Mouse (Mus musculus) MEL (cell line): ENCODE results near the gene Mif.

Experiments
- CTCF ChIP-seq, 3 experiments: IDR thresholded peaks in 2 of 3; conservative IDR thresholded peaks in 1 of 3; 2 replicates each; pipeline ENCODE4 v1.5.1; 2011 to 2012; ENCODE audit warnings: low read length in 3 of 3, low read depth in 2 of 3, mild to moderate bottlenecking in 2 of 3, improper control_type of control experiment in 1 of 3, inconsistent platforms in 1 of 3, mixed read lengths in 1 of 3, moderate library complexity in 1 of 3; ENCODE audit not compliant: control insufficient read depth in 1 of 3, insufficient read depth in 1 of 3, poor library complexity in 1 of 3, severe bottlenecking in 1 of 3
- GATA1 ChIP-seq: IDR thresholded peaks from 2 replicates; pipeline ENCODE4 v1.6.1; 2011; ENCODE audit warnings: low read depth, low read length, improper control_type of control experiment
- MYC ChIP-seq: IDR thresholded peaks from 2 replicates; pipeline ENCODE4 v1.6.1; 2011; ENCODE audit warnings: low read depth, mild to moderate bottlenecking, low read length, improper control_type of control experiment, moderate library complexity
- NRF1 ChIP-seq: IDR thresholded peaks from 2 replicates; pipeline ENCODE4 v1.6.1; 2014; ENCODE audit warnings: low read depth, mild to moderate bottlenecking, inconsistent platforms, low read length, improper control_type of control experiment, moderate library complexity; ENCODE audit not compliant: poor library complexity, insufficient read depth, severe bottlenecking
- POLR2A ChIP-seq, 2 experiments: IDR thresholded peaks; 2 replicates each; pipeline ENCODE4 v1.6.1; 2011 to 2012; ENCODE audit warnings: low read length in 2 of 2, mild to moderate bottlenecking in 2 of 2, control low read depth in 1 of 2, improper control_type of control experiment in 1 of 2, low read depth in 1 of 2, moderate library complexity in 1 of 2; ENCODE audit not compliant: control insufficient read depth in 1 of 2, insufficient read depth in 1 of 2, poor library complexity in 1 of 2
- SIN3A ChIP-seq: IDR thresholded peaks from 2 replicates; pipeline ENCODE4 v1.6.1; 2012; ENCODE audit warnings: low read length, improper control_type of control experiment, inconsistent platforms
- USF1 ChIP-seq: IDR thresholded peaks from 2 replicates; pipeline ENCODE4 v1.6.1; 2014; ENCODE audit warnings: low read depth, mild to moderate bottlenecking, inconsistent platforms, low read length, improper control_type of control experiment, moderate library complexity

DNA sequence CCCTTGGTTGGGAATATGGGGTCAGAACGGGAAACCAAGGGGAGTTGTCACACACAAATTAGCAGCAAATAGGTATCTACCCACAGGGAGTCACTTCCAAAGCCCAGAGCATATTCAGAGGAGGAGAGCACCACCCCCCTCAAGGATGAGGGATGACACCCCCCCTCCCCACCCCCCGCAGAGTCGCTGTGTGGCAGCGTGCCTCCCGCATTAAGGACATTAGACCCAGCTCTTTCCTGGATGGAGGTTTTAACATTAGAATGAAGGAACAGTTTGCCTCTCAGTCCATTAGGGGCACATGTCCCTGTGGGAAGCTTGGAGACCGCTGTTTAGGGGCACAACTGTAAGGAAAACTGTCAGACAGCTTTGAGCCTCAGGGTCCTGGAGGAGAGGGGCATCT, 9.0 kb downstream of the Mif start:
- TF ChIP-seq MYC (no peak), SIN3A (no peak), GATA1 (no peak), POLR2A (IDR thresholded peaks at IDR 0.05; ENCODE audit: control insufficient read depth in 1 of 2, insufficient read depth in 1 of 2, low read depth in 1 of 2, low read length in 2 of 2, poor library complexity in 1 of 2) (no peak), USF1 (no peak), CTCF (IDR thresholded peaks at IDR 0.05 in 2 of 3, conservative IDR thresholded peaks at IDR 0.05 in 1 of 3; ENCODE audit: control insufficient read depth in 1 of 3, insufficient read depth in 1 of 3, low read depth in 2 of 3, low read length in 3 of 3, poor library complexity in 1 of 3, severe bottlenecking in 1 of 3) (no peak), NRF1 (no peak)
